Mouse (Mus musculus): ENCODE data around the gene Rab39. TPM values are rescaled to one million over a fixed set of nuclear protein-coding genes. Genes with fewer than 3 reads are reported as not detected.

The Rab39 gene
- polyA plus RNA-seq, 1 experiment, result not detected

DNA sequence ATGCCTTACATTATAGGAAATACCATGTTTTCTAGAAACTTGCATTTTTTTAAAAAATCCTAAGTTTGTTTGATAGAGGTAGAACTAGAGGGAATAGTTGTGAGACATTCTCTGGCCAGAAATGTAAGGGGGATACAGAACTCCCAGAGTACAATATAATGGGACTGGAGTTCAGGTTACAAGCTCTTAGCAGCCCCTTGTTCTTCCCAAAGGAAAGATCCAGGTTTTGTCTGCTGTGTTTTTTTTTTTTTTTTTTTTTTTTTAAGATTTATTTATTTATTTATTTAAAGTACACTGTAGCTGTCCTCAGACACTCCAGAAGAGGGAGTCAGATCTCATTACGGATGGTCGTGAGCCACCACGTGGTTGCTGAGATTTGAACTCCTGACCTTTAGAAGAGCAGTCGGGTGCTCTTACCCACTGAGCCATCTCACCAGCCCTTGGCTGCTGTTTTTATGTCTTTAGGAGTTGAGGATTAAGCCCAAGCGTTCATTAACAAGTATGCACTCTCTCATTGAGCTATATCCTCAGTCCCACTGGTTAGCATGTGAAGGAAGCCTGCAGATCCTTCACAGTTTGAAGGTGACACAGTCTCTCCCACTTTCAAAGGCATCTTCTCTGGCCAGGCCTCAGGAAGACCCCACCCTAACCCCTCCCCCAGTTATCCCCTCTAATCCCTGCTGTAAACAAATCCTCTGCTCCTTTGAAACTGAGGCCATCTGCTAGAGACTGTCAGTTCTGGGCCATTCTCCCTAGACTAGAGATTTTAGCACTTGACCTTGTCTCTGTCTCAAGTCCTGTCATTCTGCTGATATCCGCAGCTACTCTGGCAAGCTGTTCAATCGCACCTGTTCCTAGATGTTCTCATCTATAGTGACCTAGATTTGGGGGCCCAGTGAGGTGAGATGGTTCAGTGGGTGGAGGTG lies 14.0 kb downstream of the Rab39 start:
- TF ChIP-seq MYOG (IDR thresholded peaks at IDR 0.05; ENCODE audit: control insufficient read depth in 1 of 3, insufficient read depth in 1 of 3, insufficient read length in 2 of 3, low read depth in 2 of 3), result no peak
- TF ChIP-seq E2F4 (IDR thresholded peaks at IDR 0.05; ENCODE audit: insufficient read depth), result no peak
- H3ac ChIP-seq (ENCODE audit: control insufficient read depth, insufficient read length), result no peak overlapping the region
- peaks cover 10% of the 10 kb centered on the region for H3K27me3 ChIP-seq (ENCODE audit: control insufficient read depth, insufficient read depth, insufficient read length)
- H3K4me2 ChIP-seq (ENCODE audit: low read depth), result no peak overlapping the region
- H3K79me2 ChIP-seq (ENCODE audit: control insufficient read depth, insufficient read depth), result no peaks in the 10 kb centered on the region
- no peak overlapping the region for H3K4me3 ChIP-seq
- H3K36me3 ChIP-seq (ENCODE audit: control insufficient read depth, insufficient read depth), result no peaks in the 10 kb centered on the region

DNA sequence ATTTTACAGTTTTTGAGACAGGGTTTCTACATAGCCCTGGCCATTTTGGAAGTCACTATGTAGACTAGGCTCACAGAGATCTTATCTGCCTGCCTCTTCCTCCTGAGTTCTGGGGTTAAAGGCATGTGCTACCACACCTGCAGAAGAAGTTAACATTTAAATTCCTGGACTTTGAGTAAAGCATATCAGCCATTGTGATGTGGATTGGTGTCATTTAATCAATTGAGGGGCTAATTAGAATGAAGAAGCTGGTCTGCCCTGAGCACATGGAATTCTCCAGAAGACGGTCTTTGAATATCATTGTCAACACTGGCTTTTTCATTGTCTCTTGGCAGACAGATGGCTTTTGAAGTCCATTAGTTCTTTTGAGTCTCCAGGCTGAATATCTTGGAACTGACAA lies 25.2 kb downstream of the Rab39 start:
- Histone ChIP-seq H3K4me3 (no peak overlapping the region), H3K36me3 (ENCODE audit: control insufficient read depth, insufficient read depth) (no peaks in the 10 kb centered on the region), H3K4me2 (ENCODE audit: low read depth) (no peak overlapping the region), H3K79me2 (ENCODE audit: control insufficient read depth, insufficient read depth) (no peaks in the 10 kb centered on the region), H3K27me3 (ENCODE audit: control insufficient read depth, insufficient read depth, insufficient read length) (no peaks in the 10 kb centered on the region), H3ac (ENCODE audit: control insufficient read depth, insufficient read length) (no peak overlapping the region)
- no peak for TF ChIP-seq USF1 (IDR thresholded peaks at IDR 0.05; ENCODE audit: low read depth)
- no peak for TF ChIP-seq REST (IDR thresholded peaks at IDR 0.05; ENCODE audit: insufficient read depth, insufficient read length)
- TF ChIP-seq MYOG (IDR thresholded peaks at IDR 0.05; ENCODE audit: control insufficient read depth in 1 of 3, insufficient read depth in 1 of 3, insufficient read length in 2 of 3, low read depth in 2 of 3), result no peak
- no peak for TF ChIP-seq TCF12 (IDR thresholded peaks at IDR 0.05; ENCODE audit: insufficient read depth, poor library complexity, severe bottlenecking)
- no peak for TF ChIP-seq E2F4 (IDR thresholded peaks at IDR 0.05; ENCODE audit: insufficient read depth)
- no peak for TF ChIP-seq MYOD1 (IDR thresholded peaks at IDR 0.05; ENCODE audit: control insufficient read depth in 1 of 3, insufficient read length in 2 of 3, low read depth in 2 of 3)
- TF ChIP-seq SRF (IDR thresholded peaks at IDR 0.05; ENCODE audit: control insufficient read depth, insufficient read length, low read depth), result no peak
- TF ChIP-seq POLR2AphosphoS2 (IDR thresholded peaks at IDR 0.05; ENCODE audit: insufficient read length, low read depth), result no peak
- TF ChIP-seq POLR2A (IDR thresholded peaks at IDR 0.05; ENCODE audit: insufficient read length, low read depth), result no peak
- no peak for TF ChIP-seq MAX (IDR thresholded peaks at IDR 0.05; ENCODE audit: low read depth)
- no peak for TF ChIP-seq TCF3 (IDR thresholded peaks at IDR 0.05; ENCODE audit: insufficient read length, low read depth)
- no peak for TF ChIP-seq CEBPB (IDR thresholded peaks at IDR 0.05; ENCODE audit: insufficient read depth, poor library complexity, severe bottlenecking)

GRCm38 (mm10) chr9:53676921-53677320 lies 29.1 kb downstream of the Rab39 start:
- no peaks in the 10 kb centered on the region for H3K36me3 ChIP-seq (ENCODE audit: control insufficient read depth, insufficient read depth)
- TF ChIP-seq MYOG (IDR thresholded peaks at IDR 0.05; ENCODE audit: control insufficient read depth in 1 of 3, insufficient read depth in 1 of 3, insufficient read length in 2 of 3, low read depth in 2 of 3) (no peak), TCF3 (IDR thresholded peaks at IDR 0.05; ENCODE audit: insufficient read length, low read depth) (no peak), MYOD1 (IDR thresholded peaks at IDR 0.05; ENCODE audit: control insufficient read depth in 1 of 3, insufficient read length in 2 of 3, low read depth in 2 of 3) (no peak), TCF12 (IDR thresholded peaks at IDR 0.05; ENCODE audit: insufficient read depth, poor library complexity, severe bottlenecking) (no peak), E2F4 (IDR thresholded peaks at IDR 0.05; ENCODE audit: insufficient read depth) (no peak)
- H3K4me2 ChIP-seq (ENCODE audit: low read depth), result no peak overlapping the region
- no peak overlapping the region for H3ac ChIP-seq (ENCODE audit: control insufficient read depth, insufficient read length)
- no peaks in the 10 kb centered on the region for H3K27me3 ChIP-seq (ENCODE audit: control insufficient read depth, insufficient read depth, insufficient read length)
- H3K4me3 ChIP-seq, result no peak overlapping the region
- H3K79me2 ChIP-seq (ENCODE audit: control insufficient read depth, insufficient read depth), result no peaks in the 10 kb centered on the region

DNA sequence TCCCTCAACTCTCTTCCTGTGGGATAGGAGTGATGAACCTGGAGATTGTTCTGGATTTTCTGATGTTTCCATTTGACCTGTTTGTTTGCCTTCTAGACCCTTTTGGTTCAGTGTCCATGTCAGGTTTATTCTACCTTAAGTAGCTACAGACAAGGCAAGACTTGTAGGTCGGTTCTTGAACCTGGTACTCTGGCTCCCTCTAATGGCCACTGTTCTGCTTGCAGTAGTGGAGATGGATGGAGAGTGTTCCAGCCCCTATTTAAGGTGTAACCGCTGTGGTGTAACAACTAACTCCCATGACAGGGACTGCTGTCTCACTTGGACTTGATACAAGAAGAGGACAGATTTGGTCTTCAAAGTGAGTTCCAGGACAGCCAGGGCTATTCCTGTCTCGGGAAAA lies 32.5 kb downstream of the Rab39 start:
- TF ChIP-seq E2F4 (IDR thresholded peaks at IDR 0.05; ENCODE audit: insufficient read depth) (no peak), REST (IDR thresholded peaks at IDR 0.05; ENCODE audit: insufficient read depth, insufficient read length) (no peak), POLR2A (IDR thresholded peaks at IDR 0.05; ENCODE audit: insufficient read length, low read depth) (no peak), MYOG (IDR thresholded peaks at IDR 0.05; ENCODE audit: control insufficient read depth in 1 of 3, insufficient read depth in 1 of 3, insufficient read length in 2 of 3, low read depth in 2 of 3) (no peak), MAX (IDR thresholded peaks at IDR 0.05; ENCODE audit: low read depth) (no peak), POLR2AphosphoS2 (IDR thresholded peaks at IDR 0.05; ENCODE audit: insufficient read length, low read depth) (no peak), MYOD1 (IDR thresholded peaks at IDR 0.05; ENCODE audit: control insufficient read depth in 1 of 3, insufficient read length in 2 of 3, low read depth in 2 of 3) (no peak), TCF12 (IDR thresholded peaks at IDR 0.05; ENCODE audit: insufficient read depth, poor library complexity, severe bottlenecking) (no peak), TCF3 (IDR thresholded peaks at IDR 0.05; ENCODE audit: insufficient read length, low read depth) (no peak), SRF (IDR thresholded peaks at IDR 0.05; ENCODE audit: control insufficient read depth, insufficient read length, low read depth) (no peak), CEBPB (IDR thresholded peaks at IDR 0.05; ENCODE audit: insufficient read depth, poor library complexity, severe bottlenecking) (no peak), USF1 (IDR thresholded peaks at IDR 0.05; ENCODE audit: low read depth) (no peak)
- no peak overlapping the region for H3ac ChIP-seq (ENCODE audit: control insufficient read depth, insufficient read length)
- H3K36me3 ChIP-seq (ENCODE audit: control insufficient read depth, insufficient read depth), result no peaks in the 10 kb centered on the region
- no peak overlapping the region for H3K4me2 ChIP-seq (ENCODE audit: low read depth)
- no peaks in the 10 kb centered on the region for H3K27me3 ChIP-seq (ENCODE audit: control insufficient read depth, insufficient read depth, insufficient read length)
- H3K79me2 ChIP-seq (ENCODE audit: control insufficient read depth, insufficient read depth), result no peaks in the 10 kb centered on the region
- H3K4me3 ChIP-seq, result no peak overlapping the region

DNA sequence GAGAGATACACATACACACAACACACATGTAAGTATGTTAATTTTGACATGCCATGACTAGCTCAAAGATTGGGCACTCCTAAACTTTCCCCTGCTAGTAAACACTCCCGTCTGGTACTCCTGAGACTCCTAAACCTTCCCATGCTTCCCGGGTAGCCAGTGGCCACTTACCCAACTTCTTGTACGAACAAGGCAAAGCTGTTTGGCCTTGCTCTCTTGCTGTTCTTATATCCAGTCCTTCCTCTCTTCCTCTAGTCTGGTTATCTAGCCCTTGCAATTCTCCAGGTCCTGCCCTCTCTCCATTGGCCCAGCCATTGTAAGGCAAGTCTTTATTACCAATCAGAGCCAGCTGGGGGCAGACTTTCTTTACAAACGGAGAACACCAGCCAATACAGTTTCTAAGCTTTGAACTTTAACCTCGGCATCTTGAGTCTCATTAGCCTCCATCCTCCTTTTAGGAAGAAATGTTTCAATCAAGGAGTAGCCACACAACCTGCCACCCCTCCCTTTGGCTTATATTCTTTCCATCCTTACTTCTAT lies 36.3 kb downstream of the Rab39 start, which contains the start of gene Cul5:
Cul5 (minus strand) TSS at position 335 of the 540 bp plus-strand sequence.
- Histone ChIP-seq H3K27me3 (ENCODE audit: control insufficient read depth, insufficient read depth, insufficient read length) (no peaks in the 10 kb centered on the region), H3K79me2 (ENCODE audit: control insufficient read depth, insufficient read depth) (peaks cover 20% of the 10 kb centered on the region)

More for the DNA sequence above, 36.3 kb downstream of the Rab39 start, which contains the start of gene Cul5:
- no peak within 1 kb of the TSS for H3K4me2 ChIP-seq (ENCODE audit: low read depth)
- H3ac ChIP-seq (ENCODE audit: control insufficient read depth, insufficient read length), result no peak within 1 kb of the TSS
- H3K4me3 ChIP-seq, result no peak within 1 kb of the TSS
- no peaks in the 10 kb centered on the region for H3K36me3 ChIP-seq (ENCODE audit: control insufficient read depth, insufficient read depth)
- TF ChIP-seq SRF (IDR thresholded peaks at IDR 0.05; ENCODE audit: control insufficient read depth, insufficient read length, low read depth), result no peak
- TF ChIP-seq POLR2AphosphoS2 (IDR thresholded peaks at IDR 0.05; ENCODE audit: insufficient read length, low read depth), result no peak

Data from myocyte (in vitro differentiated cells).